2 mouse cellular contexts compared by ENCODE assay signal in genomic region chr2:33439471-33439881, GRCm38 (mm10).
TF ChIP-seq lines count a peak whose summit lies in the region.

No protein-coding gene starts in this region.

TF ChIP-seq in CH12.LX, 34 proteins besides CTCF, POLR2A, EP300 and RAD21 (continued from another document):
- TF ChIP-seq RCOR1 (conservative IDR thresholded peaks at IDR 0.05; ENCODE audit: low read depth, low read length) (no peak), ETS1 (conservative IDR thresholded peaks at IDR 0.05; ENCODE audit: low read depth, low read length) (no peak), NRF1 (IDR thresholded peaks at IDR 0.05; ENCODE audit: low read depth, low read length) (no peak), USF2 (conservative IDR thresholded peaks at IDR 0.05; ENCODE audit: low read depth, low read length) (no peak), TBP (conservative IDR thresholded peaks at IDR 0.05; ENCODE audit: low read depth, low read length) (no peak), CHD2 (IDR thresholded peaks at IDR 0.05; ENCODE audit: low read length) (no peak), TCF12 (IDR thresholded peaks at IDR 0.05; ENCODE audit: low read depth, low read length) (no peak), MXI1 (IDR thresholded peaks at IDR 0.05; ENCODE audit: low read depth, low read length) (no peak), ZMIZ1 (IDR thresholded peaks at IDR 0.05; ENCODE audit: low read depth, low read length) (no peak), USF1 (IDR thresholded peaks at IDR 0.05; ENCODE audit: low read depth, low read length) (no peak), IRF4 (IDR thresholded peaks at IDR 0.05; ENCODE audit: low read depth, low read length) (no peak), ELF1 (IDR thresholded peaks at IDR 0.05; ENCODE audit: low read depth, low read length) (no peak), PAX5 (IDR thresholded peaks at IDR 0.05; ENCODE audit: low read length) (no peak), BHLHE40 (IDR thresholded peaks at IDR 0.05; ENCODE audit: low read depth, low read length) (no peak), SMC3 (IDR thresholded peaks at IDR 0.05; ENCODE audit: low read depth, low read length) (no peak), E2F4 (IDR thresholded peaks at IDR 0.05; ENCODE audit: insufficient replicate concordance, low read depth, low read length) (no peak), MYC (IDR thresholded peaks at IDR 0.05; ENCODE audit: low read depth, low read length) (no peak)

TF ChIP-seq in ES-E14, 5 proteins besides CTCF, POLR2A, EP300 and RAD21 (continued from another document):
- no peak for TF ChIP-seq ZC3H11A (IDR thresholded peaks at IDR 0.05; ENCODE audit: borderline replicate concordance, low read depth, low read length)
- TF ChIP-seq MAFK (IDR thresholded peaks at IDR 0.05; ENCODE audit: insufficient read depth, low read depth, low read length) = no peak
TF ChIP-seq in ES-E14: peak in this region for 1.
